Mouse (Mus musculus): ENCODE results near the gene Ergic1. TPM values are rescaled to one million over a fixed set of nuclear protein-coding genes. Genes with fewer than 3 reads are reported as not detected.

The Ergic1 gene
- 39.2 and 47.4 TPM in 2 replicates for polyA plus RNA-seq (2012; rRNA removed)

- Histone ChIP-seq H3K27me3 (ENCODE audit: control insufficient read depth, insufficient read depth, low read length) (no peaks in the 10 kb centered on the region), H3K4me1 (ENCODE audit: control insufficient read depth, insufficient read depth, insufficient read length) (peaks cover 8% of the 10 kb centered on the region), H3K4me3 (ENCODE audit: extremely low read depth, insufficient read depth, insufficient read length) (peak within 1 kb of the TSS; percentile 81), H3K27ac (ENCODE audit: insufficient read depth, low read length) (peak within 1 kb of the TSS; percentile 40; the same call in 1 of the 2 replicates), H3K36me3 (ENCODE audit: control insufficient read depth, insufficient read depth, low read length) (no peaks in the 10 kb centered on the region)
- 2% methylated on average over 36 of the region's 36 CpGs for WGBS
- TF ChIP-seq POLR2A (IDR thresholded peaks at IDR 0.05; ENCODE audit: low read depth, low read length) (no peak), CTCF (IDR thresholded peaks at IDR 0.05; ENCODE audit: extremely low read depth, insufficient read depth, insufficient read length, insufficient replicate concordance) (no peak)
- DNase-seq (ENCODE audit: low read depth in 1 of 2, low spot score in 2 of 2), result peak in 1 of 2 experiments; percentile 90
Measured at GRCm38 (mm10) chr17:26561290-26561640, at the start of gene Ergic1. Ergic1 (plus strand) TSS chr17:26561489.

GRCm38 (mm10) chr17:26511816-26512774 is 49.2 kb upstream of the Ergic1 start:
- Histone ChIP-seq H3K4me1 (ENCODE audit: control insufficient read depth, insufficient read depth, insufficient read length) (no peaks in the 10 kb centered on the region; the same call in 1 of the 2 replicates), H3K36me3 (ENCODE audit: control insufficient read depth, insufficient read depth, low read length) (no peaks in the 10 kb centered on the region)

GRCm38 (mm10) chr17:26512961-26513360 is 48.3 kb upstream of the Ergic1 start:
- Histone ChIP-seq H3K27ac (ENCODE audit: insufficient read depth, low read length) (peak overlapping the region; percentile 5; the same call in 1 of the 2 replicates), H3K27me3 (ENCODE audit: control insufficient read depth, insufficient read depth, low read length) (no peaks in the 10 kb centered on the region), H3K4me1 (ENCODE audit: control insufficient read depth, insufficient read depth, insufficient read length) (no peaks in the 10 kb centered on the region; the same call in 1 of the 2 replicates), H3K36me3 (ENCODE audit: control insufficient read depth, insufficient read depth, low read length) (no peaks in the 10 kb centered on the region), H3K4me3 (ENCODE audit: extremely low read depth, insufficient read depth, insufficient read length) (no peak overlapping the region)
- no peak for TF ChIP-seq POLR2A (IDR thresholded peaks at IDR 0.05; ENCODE audit: low read depth, low read length)
- TF ChIP-seq CTCF (IDR thresholded peaks at IDR 0.05; ENCODE audit: extremely low read depth, insufficient read depth, insufficient read length, insufficient replicate concordance), result no peak
- no peak for DNase-seq (ENCODE audit: low read depth in 1 of 2, low spot score in 2 of 2)
- 55% methylated on average over 7 of the region's 7 CpGs for WGBS

More at GRCm38 (mm10) chr17:26511816-26512774, 49.2 kb upstream of the Ergic1 start:
- Histone ChIP-seq H3K27me3 (ENCODE audit: control insufficient read depth, insufficient read depth, low read length) (no peaks in the 10 kb centered on the region), H3K27ac (ENCODE audit: insufficient read depth, low read length) (0 out of 2 replicates have a peak overlapping the region, but pooled peaks have one; percentile 15), H3K4me3 (ENCODE audit: extremely low read depth, insufficient read depth, insufficient read length) (no peak overlapping the region)
- 82% methylated on average over 7 of the region's 7 CpGs for WGBS
- no peak for DNase-seq (ENCODE audit: low read depth in 1 of 2, low spot score in 2 of 2)
- TF ChIP-seq POLR2A (IDR thresholded peaks at IDR 0.05; ENCODE audit: low read depth, low read length) (no peak), CTCF (IDR thresholded peaks at IDR 0.05; ENCODE audit: extremely low read depth, insufficient read depth, insufficient read length, insufficient replicate concordance) (no peak)

GRCm38 (mm10) chr17:26513459-26514290 is 47.6 kb upstream of the Ergic1 start:
- H3K4me1 ChIP-seq (ENCODE audit: control insufficient read depth, insufficient read depth, insufficient read length), result no peaks in the 10 kb centered on the region; the same call in 1 of the 2 replicates
- DNase-seq (ENCODE audit: low read depth in 1 of 2, low spot score in 2 of 2), result no peak
- WGBS, result 87% methylated on average over 6 of the region's 6 CpGs

GRCm38 (mm10) chr17:26514581-26515030 is 46.7 kb upstream of the Ergic1 start:
- Histone ChIP-seq H3K27me3 (ENCODE audit: control insufficient read depth, insufficient read depth, low read length) (no peaks in the 10 kb centered on the region), H3K4me3 (ENCODE audit: extremely low read depth, insufficient read depth, insufficient read length) (no peak overlapping the region), H3K4me1 (ENCODE audit: control insufficient read depth, insufficient read depth, insufficient read length) (no peaks in the 10 kb centered on the region), H3K36me3 (ENCODE audit: control insufficient read depth, insufficient read depth, low read length) (no peaks in the 10 kb centered on the region), H3K27ac (ENCODE audit: insufficient read depth, low read length) (no peak overlapping the region; the same call in 1 of the 2 replicates)
- no peak for DNase-seq (ENCODE audit: low read depth in 1 of 2, low spot score in 2 of 2)
- WGBS, result 81% methylated on average over 3 of the region's 3 CpGs
- TF ChIP-seq POLR2A (IDR thresholded peaks at IDR 0.05; ENCODE audit: low read depth, low read length) (no peak), CTCF (IDR thresholded peaks at IDR 0.05; ENCODE audit: extremely low read depth, insufficient read depth, insufficient read length, insufficient replicate concordance) (no peak)

More at GRCm38 (mm10) chr17:26513459-26514290, 47.6 kb upstream of the Ergic1 start:
- TF ChIP-seq POLR2A (IDR thresholded peaks at IDR 0.05; ENCODE audit: low read depth, low read length) (no peak), CTCF (IDR thresholded peaks at IDR 0.05; ENCODE audit: extremely low read depth, insufficient read depth, insufficient read length, insufficient replicate concordance) (no peak)
- H3K27me3 ChIP-seq (ENCODE audit: control insufficient read depth, insufficient read depth, low read length), result no peaks in the 10 kb centered on the region
- no peaks in the 10 kb centered on the region for H3K36me3 ChIP-seq (ENCODE audit: control insufficient read depth, insufficient read depth, low read length)
- H3K27ac ChIP-seq (ENCODE audit: insufficient read depth, low read length), result no peak overlapping the region
- no peak overlapping the region for H3K4me3 ChIP-seq (ENCODE audit: extremely low read depth, insufficient read depth, insufficient read length)

- no peak for DNase-seq (ENCODE audit: low read depth in 1 of 2, low spot score in 2 of 2)
- Histone ChIP-seq H3K27ac (ENCODE audit: insufficient read depth, low read length) (no peak overlapping the region), H3K4me3 (ENCODE audit: extremely low read depth, insufficient read depth, insufficient read length) (no peak overlapping the region), H3K36me3 (ENCODE audit: control insufficient read depth, insufficient read depth, low read length) (no peaks in the 10 kb centered on the region), H3K4me1 (ENCODE audit: control insufficient read depth, insufficient read depth, insufficient read length) (no peaks in the 10 kb centered on the region), H3K27me3 (ENCODE audit: control insufficient read depth, insufficient read depth, low read length) (no peaks in the 10 kb centered on the region)
- TF ChIP-seq CTCF (IDR thresholded peaks at IDR 0.05; ENCODE audit: extremely low read depth, insufficient read depth, insufficient read length, insufficient replicate concordance), result no peak
- no peak for TF ChIP-seq POLR2A (IDR thresholded peaks at IDR 0.05; ENCODE audit: low read depth, low read length)
- 94% methylated on average over 4 of the region's 4 CpGs for WGBS
Measured at GRCm38 (mm10) chr17:26515675-26516074, 45.6 kb upstream of the Ergic1 start.
